Mouse (Mus musculus) neutrophil, adult 5-6 weeks (primary cell): ENCODE data around the gene Ralgapb. TPM values are rescaled to one million over a fixed set of nuclear protein-coding genes. Genes with fewer than 3 reads are reported as not detected.
A peak's percentile ranks its signal among the peaks of the same experiment; 100 is the strongest.

Experiments
- ATAC-seq: fragments of 151-379, 151-347 bp; 2 replicates; pipeline ENCODE4 v1.8.0; 2017; ENCODE audit warnings: mild to moderate bottlenecking, moderate TSS enrichment; ENCODE audit not compliant: insufficient number of reproducible peaks, poor library complexity, low FRiP score, severe bottlenecking; ENCODE audit errors: extremely low read depth
- total RNA-seq: library from RNA; stranded (forward); fragments of 200-1000 nt; gene quantifications from 2 replicates; pipeline ENCODE4 v1.2.3, GENCODE M21; 2017

The Ralgapb gene
- total RNA-seq, result 71.7 and 86.1 TPM in 2 replicates

- peak; percentile 97 for ATAC-seq
Observed at GRCm38 (mm10) chr2:158409595-158410021, at the start of gene Ralgapb. TSS of gene Ralgapb (plus strand) at chr2:158409848.

GRCm38 (mm10) chr2:158360873-158361677 lies 48.6 kb upstream of the Ralgapb start:
- ATAC-seq, result peak; percentile 90

GRCm38 (mm10) chr2:158361678-158362320 lies 47.8 kb upstream of the Ralgapb start:
- no peak for ATAC-seq

GRCm38 (mm10) chr2:158364175-158364574 lies 45.5 kb upstream of the Ralgapb start:
- no peak for ATAC-seq

- no peak for ATAC-seq
Observed at GRCm38 (mm10) chr2:158365099-158365850, 44.4 kb upstream of the Ralgapb start.

- no peak for ATAC-seq
Observed at GRCm38 (mm10) chr2:158367654-158368053, 42.0 kb upstream of the Ralgapb start.

GRCm38 (mm10) chr2:158368313-158368712 lies 41.3 kb upstream of the Ralgapb start:
- no peak for ATAC-seq

GRCm38 (mm10) chr2:158369474-158370172 lies 40.0 kb upstream of the Ralgapb start:
- ATAC-seq, result no peak

GRCm38 (mm10) chr2:158370173-158370550 lies 39.5 kb upstream of the Ralgapb start:
- ATAC-seq, result no peak

- ATAC-seq, result no peak
Observed at GRCm38 (mm10) chr2:158373061-158373460, 36.6 kb upstream of the Ralgapb start.

- no peak for ATAC-seq
Observed at GRCm38 (mm10) chr2:158373516-158373915, 36.1 kb upstream of the Ralgapb start.

- ATAC-seq, result no peak
Observed at GRCm38 (mm10) chr2:158375443-158376122, 34.1 kb upstream of the Ralgapb start, which contains the start of gene Snhg11. TSS of gene Snhg11 (plus strand) at chr2:158375638.

GRCm38 (mm10) chr2:158376123-158376687 lies 33.4 kb upstream of the Ralgapb start:
- ATAC-seq, result no peak

GRCm38 (mm10) chr2:158376798-158377197 lies 32.9 kb upstream of the Ralgapb start:
- no peak for ATAC-seq

GRCm38 (mm10) chr2:158377811-158378210 lies 31.8 kb upstream of the Ralgapb start:
- ATAC-seq, result no peak

- peak; percentile 64 for ATAC-seq
Observed at GRCm38 (mm10) chr2:158379354-158380078, 30.1 kb upstream of the Ralgapb start.

GRCm38 (mm10) chr2:158386072-158386471 lies 23.6 kb upstream of the Ralgapb start:
- no peak for ATAC-seq

- ATAC-seq, result no peak
Observed at GRCm38 (mm10) chr2:158389421-158389820, 20.2 kb upstream of the Ralgapb start.
